Mouse (Mus musculus): ENCODE measurements around the gene Cog6.

Cog6 gene

GRCm38 (mm10) chr3:53016436-53017340 is at the start of gene Cog6:
TSS of gene Cog6 (minus strand) at chr3:53017237.
- DNase-seq, result peak; percentile 86 to 90

GRCm38 (mm10) chr3:53066095-53066372 is 49.0 kb upstream of the Cog6 start:
- DNase-seq, result no peak

GRCm38 (mm10) chr3:53065267-53066094 is 48.4 kb upstream of the Cog6 start:
- no peak for DNase-seq

GRCm38 (mm10) chr3:53063423-53064147 is 46.5 kb upstream of the Cog6 start:
- no peak for DNase-seq

GRCm38 (mm10) chr3:53059959-53060358 is 42.9 kb upstream of the Cog6 start:
- no peak for DNase-seq

GRCm38 (mm10) chr3:53056430-53056829 is 39.4 kb upstream of the Cog6 start:
- DNase-seq, result no peak

GRCm38 (mm10) chr3:53052385-53052784 is 35.3 kb upstream of the Cog6 start:
- no peak for DNase-seq

GRCm38 (mm10) chr3:53046371-53046770 is 29.3 kb upstream of the Cog6 start:
- DNase-seq, result no peak

GRCm38 (mm10) chr3:53045697-53046096 is 28.7 kb upstream of the Cog6 start:
- DNase-seq, result no peak

- DNase-seq, result no peak
These were observed 27.8 kb upstream of the Cog6 start for GRCm38 (mm10) chr3:53044682-53045299.

- no peak for DNase-seq
These were observed 27.2 kb upstream of the Cog6 start for GRCm38 (mm10) chr3:53044238-53044637.

GRCm38 (mm10) chr3:53043206-53043780 is 26.3 kb upstream of the Cog6 start:
- DNase-seq, result no peak

- no peak for DNase-seq
These were observed 25.2 kb upstream of the Cog6 start for GRCm38 (mm10) chr3:53042240-53042567.

- DNase-seq, result peak; percentile 41 to 46
These were observed 24.6 kb upstream of the Cog6 start, which contains the start of gene Lhfp for GRCm38 (mm10) chr3:53041411-53042239. TSS of gene Lhfp (plus strand) at chr3:53041528.

GRCm38 (mm10) chr3:53040593-53041410 is 23.8 kb upstream of the Cog6 start:
- DNase-seq, result no peak

- no peak for DNase-seq
These were observed 22.7 kb upstream of the Cog6 start for GRCm38 (mm10) chr3:53039746-53040145.

- DNase-seq, result no peak
These were observed 21.9 kb upstream of the Cog6 start for GRCm38 (mm10) chr3:53038913-53039312.

- DNase-seq, result no peak
These were observed 19.9 kb upstream of the Cog6 start for GRCm38 (mm10) chr3:53036941-53037340.

- no peak for DNase-seq
These were observed 19.0 kb upstream of the Cog6 start for GRCm38 (mm10) chr3:53036076-53036475.

- DNase-seq, result peak in 1 of 2 experiments; percentile 17
These were observed 16.4 kb upstream of the Cog6 start for GRCm38 (mm10) chr3:53033448-53033847.

GRCm38 (mm10) chr3:53032432-53032831 is 15.4 kb upstream of the Cog6 start:
- peak; percentile 43 to 56 for DNase-seq

Data from thymus, postnatal 36 days (tissue).